Mouse (Mus musculus): ENCODE results near the gene H2al1i.
"Not testable (repeated sequence)": the region's sequence is repeated elsewhere in the genome, so short reads cannot be mapped to it uniquely, and the experiment has no call there.

The H2al1i gene

DNA sequence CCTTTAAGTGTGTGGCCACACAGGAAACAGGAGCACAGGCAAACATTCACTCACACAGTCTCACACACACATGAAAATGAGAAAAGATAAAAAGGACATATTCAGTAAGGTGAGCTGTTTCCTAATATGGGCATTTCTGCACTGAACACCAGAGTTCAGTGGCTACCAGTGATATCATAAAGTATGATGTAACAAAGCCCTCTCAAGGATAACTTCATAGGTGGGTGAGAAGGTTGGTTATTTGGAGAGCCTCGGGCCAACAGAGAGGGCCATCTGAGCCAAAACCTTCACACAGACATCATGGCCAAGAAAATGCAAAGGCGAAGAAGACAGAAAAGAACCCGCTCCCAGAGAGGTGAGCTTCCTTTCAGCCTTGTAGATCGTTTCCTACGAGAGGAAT is at the start of gene H2al1i:
Gene H2al1i, plus strand, starts transcription at position 301 of the 400 bp plus-strand sequence.
- DNase-seq, result not testable (repeated sequence)

DNA sequence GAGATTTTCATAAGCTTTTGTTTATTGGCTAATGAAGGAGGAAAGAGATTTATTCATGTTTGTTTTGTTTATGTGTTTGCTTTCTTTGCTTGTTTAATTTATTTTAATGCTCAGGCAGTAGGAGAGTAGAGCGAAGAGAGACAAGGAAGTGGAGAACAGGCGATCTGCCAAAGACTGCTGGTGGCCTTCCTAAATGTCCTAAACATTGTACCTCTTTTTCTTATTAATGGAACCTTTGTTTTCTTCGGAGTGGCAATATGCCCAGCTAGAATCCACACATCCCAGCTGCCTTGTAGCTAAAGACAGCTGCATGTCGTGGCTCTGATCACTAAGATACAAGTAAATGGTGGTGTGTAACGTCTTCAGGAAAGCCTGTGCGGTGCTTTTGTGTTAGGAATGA is 47.4 kb upstream of the H2al1i start:
- DNase-seq, result no peak

GRCm38 (mm10) chrX:11280741-11281140 is 43.7 kb upstream of the H2al1i start:
- DNase-seq, result no peak

GRCm38 (mm10) chrX:11288306-11288882 is 36.1 kb upstream of the H2al1i start:
- DNase-seq, result no peak

GRCm38 (mm10) chrX:11289244-11289643 is 35.2 kb upstream of the H2al1i start:
- no peak for DNase-seq

DNA sequence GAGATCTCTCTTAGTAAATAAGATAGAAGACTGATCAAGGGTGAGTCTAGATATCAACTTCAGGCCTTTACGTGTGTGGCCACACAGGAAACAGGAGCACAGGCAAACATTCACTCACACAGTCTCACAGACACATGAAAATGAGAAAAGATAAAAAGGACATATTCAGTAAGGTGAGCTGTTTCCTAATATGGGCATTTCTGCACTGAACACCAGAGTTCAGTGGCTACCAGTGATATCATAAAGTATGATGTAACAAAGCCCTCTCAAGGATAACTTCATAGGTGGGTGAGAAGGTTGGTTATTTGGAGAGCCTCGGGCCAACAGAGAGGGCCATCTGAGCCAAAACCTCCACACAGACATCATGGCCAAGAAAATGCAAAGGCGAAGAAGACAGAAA is 25.5 kb upstream of the H2al1i start, which contains the start of gene H2al1a:
Gene H2al1a, plus strand, starts transcription at position 301 of the 400 bp plus-strand sequence.
- not testable (repeated sequence) for DNase-seq

GRCm38 (mm10) chrX:11302132-11302531 is 22.3 kb upstream of the H2al1i start, which contains the start of gene H2al1b:
TSS of gene H2al1b (plus strand) at chrX:11302432.
- DNase-seq, result not testable (repeated sequence)

DNA sequence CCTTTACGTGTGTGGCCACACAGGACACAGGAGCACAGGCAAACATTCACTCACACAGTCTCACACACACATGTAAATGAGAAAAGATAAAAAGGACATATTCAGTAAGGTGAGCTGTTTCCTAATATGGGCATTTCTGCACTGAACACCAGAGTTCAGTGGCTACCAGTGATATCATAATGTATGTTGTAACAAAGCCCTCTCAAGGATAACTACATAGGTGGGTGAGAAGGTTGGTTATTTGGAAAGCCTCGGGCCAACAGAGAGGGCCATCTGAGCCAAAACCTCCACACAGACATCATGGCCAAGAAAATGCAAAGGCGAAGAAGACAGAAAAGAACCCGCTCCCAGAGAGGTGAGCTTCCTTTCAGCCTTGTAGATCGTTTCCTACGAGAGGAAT is 19.1 kb upstream of the H2al1i start, which contains the start of gene H2al1c:
Gene H2al1c, plus strand, starts transcription at position 301 of the 400 bp plus-strand sequence.
- not testable (repeated sequence) for DNase-seq

GRCm38 (mm10) chrX:11308524-11308923 is 15.9 kb upstream of the H2al1i start, which contains the start of gene H2al1d:
TSS of gene H2al1d (plus strand) at chrX:11308824.
- not testable (repeated sequence) for DNase-seq

DNA sequence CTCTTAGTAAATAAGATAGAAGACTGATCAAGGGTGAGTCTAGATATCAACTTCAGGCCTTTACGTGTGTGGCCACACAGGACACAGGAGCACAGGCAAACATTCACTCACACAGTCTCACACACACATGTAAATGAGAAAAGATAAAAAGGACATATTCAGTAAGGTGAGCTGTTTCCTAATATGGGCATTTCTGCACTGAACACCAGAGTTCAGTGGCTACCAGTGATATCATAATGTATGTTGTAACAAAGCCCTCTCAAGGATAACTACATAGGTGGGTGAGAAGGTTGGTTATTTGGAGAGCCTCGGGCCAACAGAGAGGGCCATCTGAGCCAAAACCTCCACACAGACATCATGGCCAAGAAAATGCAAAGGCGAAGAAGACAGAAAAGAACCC is 12.8 kb upstream of the H2al1i start, which contains the start of gene H2al1e:
Gene H2al1e, plus strand, starts transcription at position 301 of the 400 bp plus-strand sequence.
- not testable (repeated sequence) for DNase-seq

DNA sequence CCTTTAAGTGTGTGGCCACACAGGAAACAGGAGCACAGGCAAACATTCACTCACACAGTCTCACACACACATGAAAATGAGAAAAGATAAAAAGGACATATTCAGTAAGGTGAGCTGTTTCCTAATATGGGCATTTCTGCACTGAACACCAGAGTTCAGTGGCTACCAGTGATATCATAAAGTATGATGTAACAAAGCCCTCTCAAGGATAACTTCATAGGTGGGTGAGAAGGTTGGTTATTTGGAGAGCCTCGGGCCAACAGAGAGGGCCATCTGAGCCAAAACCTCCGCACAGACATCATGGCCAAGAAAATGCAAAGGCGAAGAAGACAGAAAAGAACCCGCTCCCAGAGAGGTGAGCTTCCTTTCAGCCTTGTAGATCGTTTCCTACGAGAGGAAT is 9.6 kb upstream of the H2al1i start, which contains the start of gene H2al1f:
Gene H2al1f, plus strand, starts transcription at position 301 of the 400 bp plus-strand sequence.
- DNase-seq, result not testable (repeated sequence)

DNA sequence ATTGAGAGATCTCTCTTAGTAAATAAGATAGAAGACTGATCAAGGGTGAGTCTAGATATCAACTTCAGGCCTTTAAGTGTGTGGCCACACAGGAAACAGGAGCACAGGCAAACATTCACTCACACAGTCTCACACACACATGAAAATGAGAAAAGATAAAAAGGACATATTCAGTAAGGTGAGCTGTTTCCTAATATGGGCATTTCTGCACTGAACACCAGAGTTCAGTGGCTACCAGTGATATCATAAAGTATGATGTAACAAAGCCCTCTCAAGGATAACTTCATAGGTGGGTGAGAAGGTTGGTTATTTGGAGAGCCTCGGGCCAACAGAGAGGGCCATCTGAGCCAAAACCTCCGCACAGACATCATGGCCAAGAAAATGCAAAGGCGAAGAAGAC is 6.5 kb upstream of the H2al1i start, which contains the start of gene H2al1g:
Gene H2al1g, plus strand, starts transcription at position 301 of the 400 bp plus-strand sequence.
- DNase-seq, result not testable (repeated sequence)

GRCm38 (mm10) chrX:11321192-11321591 is 3.3 kb upstream of the H2al1i start, which contains the start of gene H2al1h:
TSS of gene H2al1h (plus strand) at chrX:11321492.
- not testable (repeated sequence) for DNase-seq

- DNase-seq, result not testable (repeated sequence)
These were observed 3.1 kb downstream of the H2al1i start, which contains the start of gene H2al1j for GRCm38 (mm10) chrX:11327522-11327921. TSS of gene H2al1j (plus strand) at chrX:11327822.

GRCm38 (mm10) chrX:11345762-11346161 is 21.3 kb downstream of the H2al1i start:
- no peak for DNase-seq

- no peak for DNase-seq
These were observed 22.3 kb downstream of the H2al1i start for GRCm38 (mm10) chrX:11346756-11347155.

DNA sequence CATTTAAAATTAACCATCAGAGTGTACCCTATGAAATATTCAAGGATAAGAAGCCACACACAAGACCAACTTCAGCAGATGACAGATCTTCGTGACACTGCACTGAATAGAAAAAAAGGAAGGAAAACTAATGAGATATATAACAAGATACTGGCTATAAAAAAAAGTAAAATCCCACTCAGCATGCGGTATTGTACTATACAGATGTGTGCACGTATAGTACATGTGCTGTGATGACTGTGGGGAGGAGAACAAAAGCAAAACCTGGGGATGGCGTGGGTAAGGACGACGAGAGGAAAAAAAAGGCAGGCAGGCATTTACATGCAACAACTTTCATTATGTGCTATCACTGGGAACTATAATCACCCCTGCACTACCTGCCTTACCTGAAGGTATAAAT is 36.4 kb downstream of the H2al1i start:
- no peak for DNase-seq

DNA sequence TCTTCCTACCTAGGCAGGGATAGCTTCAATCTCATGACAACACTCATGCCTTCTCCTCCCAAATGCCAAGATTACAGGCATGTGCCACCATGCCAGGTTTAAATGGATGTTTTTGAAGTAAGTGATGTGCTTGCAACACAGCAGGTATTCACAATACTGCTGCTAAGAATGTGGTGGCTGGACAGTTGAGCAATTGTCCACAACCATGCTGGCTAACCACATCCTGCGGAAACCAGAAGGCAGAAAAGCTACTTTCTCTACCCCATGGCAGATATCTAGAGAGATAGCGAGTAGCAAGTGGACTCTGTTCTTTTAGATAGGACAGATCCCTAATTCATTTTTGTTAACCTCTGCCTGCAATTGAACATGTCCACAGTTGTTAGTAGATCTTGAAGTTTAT is 36.8 kb downstream of the H2al1i start:
- no peak for DNase-seq

DNA sequence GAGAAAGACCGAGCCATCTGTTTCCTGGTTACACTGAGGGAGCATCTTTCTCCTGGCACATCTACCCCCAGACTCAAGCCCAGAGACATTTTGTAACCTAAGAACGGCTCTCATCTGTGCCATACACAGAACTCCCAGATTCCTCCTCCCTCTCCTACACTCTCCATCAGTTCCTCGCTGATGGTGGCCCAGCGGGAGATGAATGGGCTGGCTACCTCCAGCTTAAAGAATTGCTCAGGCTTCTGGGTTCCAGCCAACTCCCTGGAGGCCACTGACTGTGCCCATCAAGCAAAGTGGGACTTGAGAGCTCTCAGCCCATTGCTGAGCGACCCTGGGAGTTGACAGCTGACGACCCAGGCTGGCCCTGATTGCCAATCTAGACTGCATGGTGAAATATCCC is 39.4 kb downstream of the H2al1i start:
- DNase-seq, result no peak

GRCm38 (mm10) chrX:11365151-11365550 is 40.7 kb downstream of the H2al1i start:
- no peak for DNase-seq

Data from kidney, adult 11 months (tissue).